ENCODE assay signal across 8 mouse cellular contexts in the genomic region with DNA sequence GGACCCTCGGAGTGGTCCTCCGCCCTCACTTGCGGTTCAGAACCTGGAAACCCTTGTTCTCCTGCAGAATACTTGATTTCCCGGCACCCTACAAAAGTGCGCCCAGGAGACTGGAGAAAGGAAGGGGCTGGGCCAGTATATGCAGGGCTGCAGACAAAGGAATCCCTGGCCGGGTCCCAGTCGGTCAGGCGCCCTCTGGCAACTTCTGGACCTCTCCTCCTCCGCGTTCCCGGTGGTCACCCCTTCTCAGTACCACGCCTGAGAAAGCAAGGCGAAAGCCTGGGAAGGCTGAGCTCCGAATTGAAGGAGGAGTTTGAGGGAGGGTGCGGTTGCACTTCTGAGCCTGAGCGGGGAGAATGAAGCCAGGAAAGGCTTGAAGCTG.
DNase-seq lines count a peak whose midpoint lies in the region; ATAC-seq and TF ChIP-seq lines count a peak whose summit lies in the region.

No protein-coding gene starts in this region.

- H3K4me2 ChIP-seq in heart, embryonic 12.5 days: peak overlapping the region; percentile 71

- H3K36me3 ChIP-seq in ES-E14 (ENCODE audit: control insufficient read depth, insufficient read depth, low read length, poor library complexity, severe bottlenecking): no peaks in the 10 kb centered on the region
- H3K36me3 ChIP-seq in heart, embryonic 12.5 days: no peaks in the 10 kb centered on the region
- no peaks in the 10 kb centered on the region for H3K36me3 ChIP-seq in midbrain, embryonic 10.5 days

- H3K27me3 ChIP-seq in heart, embryonic 12.5 days (replicated peaks): no peaks in the 10 kb centered on the region
- H3K27me3 ChIP-seq in midbrain, embryonic 10.5 days (ENCODE audit: low read depth, poor library complexity, severe bottlenecking): no peaks in the 10 kb centered on the region

- no peak overlapping the region for H3K27ac ChIP-seq in ES-E14 (ENCODE audit: insufficient read depth, low read depth, low read length, poor library complexity, severe bottlenecking)
- no peak overlapping the region for H3K27ac ChIP-seq in brown adipose tissue, adult 24 weeks (replicated peaks; ENCODE audit: low read depth, low read length)
- peak overlapping the region; percentile 55; the same call in 1 of the 2 replicates for H3K27ac ChIP-seq in heart, embryonic 12.5 days (ENCODE audit: poor library complexity, severe bottlenecking)
- H3K27ac ChIP-seq in midbrain, embryonic 10.5 days (replicated peaks): peak overlapping the region; percentile 76

- in situ Hi-C loops in ES-E14 (cut with MboI; ENCODE audit: low sequenced_read_pairs in 2 of 2, unreplicated experiment in 2 of 2): no loop called here

- peak; percentile 74 for ATAC-seq in heart, embryonic 12.5 days (ENCODE audit: insufficient number of reproducible peaks, low FRiP score)
- no peak for ATAC-seq in cerebellum, adult (ENCODE audit: insufficient number of reproducible peaks, low FRiP score, low TSS enrichment)

- no peaks in the 10 kb centered on the region for H3K4me1 ChIP-seq in ES-E14 (ENCODE audit: control insufficient read depth in 2 of 2, insufficient read depth in 2 of 2, low read length in 2 of 2, poor library complexity in 1 of 2)
- no peaks in the 10 kb centered on the region for H3K4me1 ChIP-seq in brown adipose tissue, adult 24 weeks (ENCODE audit: control insufficient read depth, insufficient read depth, insufficient read length, low read length)
- H3K4me1 ChIP-seq in heart, embryonic 12.5 days (replicated peaks): peaks cover 14% of the 10 kb centered on the region; the same call in 1 of the 2 replicates
- peaks cover 6% of the 10 kb centered on the region for H3K4me1 ChIP-seq in midbrain, embryonic 10.5 days

- DNase-seq in ES-E14 (ENCODE audit: low read depth, low spot score): no peak
- DNase-seq in kidney, postnatal 14 days: peak; percentile 51
- DNase-seq in midbrain, embryonic 10.5 days (ENCODE audit: low spot score): peak; percentile 51
- DNase-seq in urinary bladder, postnatal 25 days (ENCODE audit: low spot score): peak; percentile 6
- no peak for DNase-seq in thymus, postnatal 25 days

- no peaks in the 10 kb centered on the region for H3K9me3 ChIP-seq in ES-E14 (ENCODE audit: control insufficient read depth, insufficient read depth, low read depth, low read length)
- peaks cover 9% of the 10 kb centered on the region for H3K9me3 ChIP-seq in heart, embryonic 12.5 days (replicated peaks)
- peaks cover 13% of the 10 kb centered on the region; the same call in 1 of the 2 replicates for H3K9me3 ChIP-seq in midbrain, embryonic 10.5 days (replicated peaks)

- peak overlapping the region; percentile 9; the same call in 1 of the 2 replicates for H3K9ac ChIP-seq in ES-E14 (ENCODE audit: insufficient read depth, low read depth, low read length, poor library complexity, severe bottlenecking)
- H3K9ac ChIP-seq in heart, embryonic 12.5 days: peak overlapping the region; percentile 68

- H3K4me3 ChIP-seq in ES-E14 (ENCODE audit: insufficient read depth in 1 of 2, low read depth in 1 of 2, low read length in 2 of 2, poor library complexity in 1 of 2, severe bottlenecking in 1 of 2): peak overlapping the region; percentile 22 to 34; a peak in 3 of 4 replicates
- H3K4me3 ChIP-seq in brown adipose tissue, adult 24 weeks (ENCODE audit: insufficient read depth, low read depth, low read length): peak overlapping the region; percentile 41
- peak overlapping the region; percentile 47 for H3K4me3 ChIP-seq in heart, embryonic 12.5 days
- peak overlapping the region; percentile 48 for H3K4me3 ChIP-seq in midbrain, embryonic 10.5 days

- 11% methylated on average over 16 of the region's 16 CpGs for WGBS in heart, embryonic 12.5 days
- WGBS in midbrain, embryonic 10.5 days: 15% methylated on average over 16 of the region's 16 CpGs

TF ChIP-seq in ES-E14, 5 proteins besides CTCF, POLR2A, EP300 and RAD21:
- TF ChIP-seq CHD2 (IDR thresholded peaks at IDR 0.05; ENCODE audit: low read depth, low read length) (no peak), ZNF384 (IDR thresholded peaks at IDR 0.05; ENCODE audit: low read depth, low read length) (no peak), MAFK (IDR thresholded peaks at IDR 0.05; ENCODE audit: insufficient read depth, low read depth, low read length) (no peak), HCFC1 (IDR thresholded peaks at IDR 0.05; ENCODE audit: borderline replicate concordance, insufficient read depth, low read length) (no peak), ZC3H11A (IDR thresholded peaks at IDR 0.05; ENCODE audit: borderline replicate concordance, low read depth, low read length) (no peak)
TF ChIP-seq in ES-E14: peak in this region for 0.

Comparison
In these comparisons a context has a peak if more than half of its experiments do, and no peak if none do; other contexts are left out.
1. DNase-seq: peak in kidney, postnatal 14 days (single experiment), midbrain, embryonic 10.5 days (single experiment) and urinary bladder, postnatal 25 days (single experiment); none in ES-E14 (single experiment) and thymus, postnatal 25 days (single experiment).
2. H3K27ac ChIP-seq: peak in heart, embryonic 12.5 days (single experiment) and midbrain, embryonic 10.5 days (single experiment); none in ES-E14 (single experiment) and brown adipose tissue, adult 24 weeks (single experiment).
3. Peak in every context shown above with its lines, with median percentiles within 50 percentile points of each other: H3K4me3 ChIP-seq.